Mouse (Mus musculus): ENCODE measurements around the gene Stard13.

Stard13 gene

DNA sequence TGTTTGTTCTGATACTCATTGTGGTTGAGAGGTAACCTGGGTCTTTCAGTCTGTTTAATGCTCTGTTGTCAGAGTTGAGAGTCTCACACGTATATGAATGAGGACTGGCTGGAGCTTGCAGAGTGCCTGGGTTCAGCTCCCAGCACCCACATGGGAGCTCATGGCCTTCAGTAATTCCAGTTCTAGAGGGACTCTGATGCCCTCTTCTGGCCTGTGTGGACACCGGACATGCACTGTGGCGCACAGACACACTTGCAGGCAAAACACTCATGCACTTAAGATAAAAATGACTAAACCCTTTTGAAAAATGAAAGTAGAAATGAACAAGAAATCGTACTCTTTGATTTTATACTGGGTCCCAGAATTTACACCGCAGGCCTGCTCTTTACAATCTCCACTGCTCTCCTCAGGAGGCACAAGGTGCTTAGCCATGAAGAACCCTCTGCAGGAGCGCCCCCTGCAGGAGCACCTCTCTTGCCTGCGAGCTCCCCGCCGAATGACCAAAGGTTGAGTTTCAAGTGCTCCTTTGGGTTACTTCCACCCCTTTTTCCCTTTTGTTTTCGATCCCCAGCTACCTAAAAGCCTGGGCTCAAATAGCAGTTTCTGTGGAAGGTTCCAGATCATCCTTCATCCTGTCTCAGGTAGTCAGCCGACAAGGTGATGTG is 178.1 kb downstream of the Stard13 start:
- DNase-seq, result no peak

DNA sequence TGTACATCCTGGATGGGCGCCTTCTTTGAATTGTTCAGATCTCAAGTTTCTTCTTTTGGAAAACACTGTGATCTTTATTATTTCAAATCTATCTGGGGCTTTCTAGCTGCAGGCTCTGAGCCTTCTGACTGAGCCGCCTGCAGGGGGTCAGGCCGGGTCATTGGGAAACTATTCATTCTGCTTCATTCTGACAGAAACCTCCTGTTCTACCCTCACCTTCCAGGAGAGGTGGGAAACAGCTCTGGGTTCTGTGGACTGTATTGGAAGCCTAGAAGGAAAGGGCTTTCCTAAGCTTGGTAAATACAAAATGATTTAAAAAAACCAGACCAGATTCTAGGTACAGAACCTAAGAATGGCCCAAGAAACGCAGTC is 178.9 kb downstream of the Stard13 start:
- no peak for DNase-seq

DNA sequence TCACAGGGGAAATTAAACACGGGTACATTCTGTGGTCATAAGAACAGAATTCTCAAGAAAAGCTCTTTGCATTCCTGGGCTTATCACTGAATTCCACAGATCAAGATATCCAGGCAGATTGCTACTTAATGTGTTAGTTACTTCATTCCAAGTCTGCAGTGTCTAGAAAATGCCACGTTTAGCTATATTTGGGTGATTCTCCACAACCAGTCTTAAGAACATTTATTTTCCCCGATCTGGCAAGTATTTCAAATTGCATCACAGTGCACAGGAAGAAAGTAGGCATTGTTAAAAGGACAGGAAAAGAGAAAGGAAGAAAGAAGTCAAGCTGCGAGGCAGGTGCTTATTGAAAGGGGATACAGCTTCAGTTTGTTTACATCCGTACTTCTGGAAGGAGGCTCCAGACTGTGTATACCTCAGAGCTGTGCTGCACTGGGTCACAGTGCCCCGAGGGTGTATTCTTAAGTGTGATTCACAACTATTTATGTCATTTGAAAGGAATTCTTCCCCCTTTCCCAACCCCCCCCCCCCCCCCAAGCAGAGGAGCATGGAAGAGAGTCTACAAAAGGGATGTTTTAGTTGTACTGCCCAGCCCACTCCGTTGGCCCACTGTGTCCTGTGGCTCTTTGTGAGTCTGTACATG is 179.4 kb downstream of the Stard13 start:
- no peak for DNase-seq

DNA sequence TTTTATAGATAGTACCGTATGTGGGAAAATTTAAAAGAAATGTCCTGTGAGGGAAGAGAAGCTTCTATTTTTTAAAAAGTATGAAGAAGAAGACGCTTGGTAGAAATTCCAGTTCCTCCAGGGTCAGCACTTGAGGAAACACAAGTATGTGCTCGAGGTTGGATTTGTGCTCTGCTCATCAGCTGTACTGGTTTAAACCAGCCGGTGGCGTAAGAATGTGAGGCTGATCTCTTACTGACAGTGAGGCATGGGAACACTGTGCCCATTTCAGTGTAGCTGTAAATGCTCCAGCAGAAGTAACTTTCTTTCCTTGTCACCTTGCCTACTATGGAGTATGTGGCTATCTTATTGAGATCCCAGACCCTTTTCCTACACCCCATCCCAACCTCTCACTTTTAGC is 180.4 kb downstream of the Stard13 start:
- DNase-seq, result no peak

DNA sequence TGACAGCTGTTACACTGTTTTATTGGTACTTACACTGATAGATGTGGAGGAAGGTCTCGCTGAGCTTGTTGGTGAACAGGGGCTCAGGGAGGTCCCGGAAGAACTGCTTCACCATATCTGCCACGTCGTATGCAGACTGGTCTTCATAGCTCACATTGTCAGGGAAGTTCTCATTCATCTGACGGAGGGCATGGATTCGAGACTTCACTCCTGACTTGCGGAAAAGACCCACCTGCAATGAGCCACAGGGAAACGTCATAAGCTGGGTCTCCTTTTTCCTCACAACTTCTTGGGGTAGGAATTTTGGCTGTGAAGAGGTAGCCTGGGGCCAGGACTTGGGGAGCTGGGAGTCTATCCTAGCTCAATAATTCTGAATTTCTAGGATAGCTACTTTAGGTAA is 181.3 kb downstream of the Stard13 start:
- DNase-seq, result no peak

DNA sequence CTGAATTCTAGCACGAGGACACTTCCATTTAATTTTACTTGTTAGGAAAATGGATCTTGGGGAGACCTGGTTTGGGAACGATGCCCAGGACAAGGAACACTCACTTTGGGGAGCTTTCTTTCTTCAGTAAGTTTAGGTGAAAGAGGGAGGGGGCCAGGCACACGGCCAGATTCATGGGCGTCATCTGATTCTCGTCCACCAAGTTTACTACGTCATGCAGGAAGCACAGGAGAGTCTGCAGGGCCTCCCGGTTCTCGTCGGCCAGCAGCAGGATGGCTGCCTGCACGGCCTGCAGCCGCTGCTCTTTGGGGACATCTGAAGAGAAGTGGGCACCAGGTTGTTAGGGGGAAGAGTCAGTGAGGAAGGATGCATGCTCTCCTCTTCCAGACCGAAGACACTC is 186.1 kb downstream of the Stard13 start:
- DNase-seq, result no peak

DNA sequence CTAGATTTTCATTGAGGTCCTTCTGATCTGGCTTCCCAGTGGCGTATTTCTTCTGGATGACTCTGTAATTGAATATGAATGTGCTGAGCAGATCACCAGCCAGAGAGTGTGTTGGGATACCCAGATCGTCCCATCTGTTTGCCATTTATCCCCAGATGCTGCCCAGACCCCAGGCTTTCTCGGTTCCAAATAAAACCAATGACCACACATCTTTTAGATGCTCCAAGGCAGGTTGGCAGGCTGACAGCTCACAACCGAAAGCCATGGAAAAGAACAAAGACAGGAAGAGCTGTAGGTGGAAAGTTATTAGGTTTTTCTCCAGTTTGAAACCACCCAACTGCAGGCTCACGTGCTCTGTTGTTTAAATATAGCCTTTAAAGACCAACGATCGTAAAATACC is 186.7 kb downstream of the Stard13 start:
- no peak for DNase-seq

DNA sequence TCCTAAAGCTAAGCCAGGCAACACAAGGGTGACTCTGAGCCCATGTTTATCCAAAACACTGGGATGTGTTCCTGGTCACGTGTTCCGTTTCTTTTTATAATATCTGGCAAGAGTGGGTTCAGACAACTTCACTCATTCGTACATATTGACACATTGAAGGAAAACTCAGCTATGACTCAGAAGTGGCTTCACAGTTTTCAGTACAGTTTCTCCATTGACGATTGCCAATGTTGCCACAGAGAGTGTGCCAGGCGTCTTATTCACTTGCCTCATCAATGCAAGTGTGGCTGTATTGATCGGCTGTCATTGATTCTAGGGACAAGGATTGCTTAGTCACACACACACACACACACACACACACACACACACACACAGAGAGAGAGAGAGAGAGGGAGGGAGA is 187.5 kb downstream of the Stard13 start:
- no peak for DNase-seq

DNA sequence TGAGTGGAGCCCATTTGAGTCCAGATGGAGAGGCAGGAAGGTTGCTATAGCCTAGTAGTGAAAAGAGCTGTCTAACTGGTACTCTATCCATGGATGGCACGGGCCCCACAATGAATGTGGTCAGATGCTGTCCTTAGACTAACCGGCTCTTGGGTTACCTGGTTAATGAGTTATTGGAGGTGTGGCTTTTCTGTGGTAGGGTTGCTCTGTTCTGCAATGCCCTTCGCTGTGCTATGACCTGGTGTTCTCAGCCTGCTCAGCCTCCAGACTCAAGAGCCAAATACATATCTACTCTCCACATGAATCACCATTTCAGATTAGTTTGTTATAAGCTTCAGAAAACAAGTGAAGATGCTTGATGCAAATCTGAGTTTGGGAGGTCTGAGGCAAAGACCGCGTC is 190.7 kb downstream of the Stard13 start:
- DNase-seq, result peak; percentile 74

DNA sequence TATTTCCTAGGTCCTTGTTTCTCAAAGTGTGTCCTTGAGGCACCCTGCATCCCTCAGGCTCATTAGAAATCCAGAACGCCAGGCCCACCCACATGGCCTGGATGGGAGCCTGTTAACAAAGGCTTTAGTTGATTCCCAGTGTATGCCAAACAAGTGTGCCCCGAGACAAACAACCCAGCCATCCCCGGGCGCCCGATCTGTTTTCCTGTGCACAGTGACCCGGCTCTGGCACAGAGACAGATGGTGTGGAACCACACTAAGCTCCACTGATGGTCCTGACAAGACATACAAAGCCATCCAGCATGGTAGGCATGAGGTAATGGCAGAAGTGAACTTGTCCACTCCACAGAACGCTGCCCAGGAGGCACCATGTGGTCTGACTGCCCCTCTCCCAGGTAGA is 195.8 kb downstream of the Stard13 start:
- no peak for DNase-seq

DNA sequence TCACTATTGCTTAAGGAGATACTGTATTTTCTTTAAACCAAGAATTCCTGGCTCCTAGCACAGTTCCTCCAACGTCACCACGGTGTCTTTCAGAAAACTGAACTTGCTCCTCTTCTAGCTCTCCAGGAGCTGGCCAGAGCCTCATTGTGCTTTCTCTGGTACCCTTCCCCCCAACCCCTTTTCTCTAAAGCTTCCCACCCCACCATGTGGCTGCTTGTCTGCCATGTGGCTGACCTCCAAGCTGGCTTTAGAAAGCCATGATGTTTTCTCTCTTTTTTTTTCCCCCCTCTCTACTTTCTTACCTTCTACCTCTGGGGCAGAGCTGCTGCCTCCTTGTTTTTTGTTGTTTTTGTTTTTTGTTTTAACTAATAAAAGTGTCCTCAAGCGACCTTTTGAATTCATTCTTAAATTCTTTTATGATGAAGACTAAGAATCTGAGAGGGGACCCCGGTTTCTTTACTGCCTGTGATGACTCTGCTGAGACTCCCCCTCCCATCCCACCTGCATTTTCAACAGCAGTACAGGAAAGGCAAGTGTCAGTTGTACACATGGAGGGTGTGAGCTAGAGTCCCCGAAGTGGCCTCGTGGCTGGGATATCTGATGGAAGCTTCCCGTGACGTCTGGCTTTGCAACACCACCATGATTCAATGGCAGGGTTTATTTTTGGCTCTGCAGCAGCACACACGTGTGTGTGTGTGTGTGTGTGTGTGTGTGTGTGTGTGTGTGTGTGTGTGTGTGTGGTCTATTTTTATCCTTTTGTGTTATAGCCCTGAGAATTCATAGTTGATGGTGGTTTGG is 198.7 kb downstream of the Stard13 start:
- no peak for DNase-seq

DNA sequence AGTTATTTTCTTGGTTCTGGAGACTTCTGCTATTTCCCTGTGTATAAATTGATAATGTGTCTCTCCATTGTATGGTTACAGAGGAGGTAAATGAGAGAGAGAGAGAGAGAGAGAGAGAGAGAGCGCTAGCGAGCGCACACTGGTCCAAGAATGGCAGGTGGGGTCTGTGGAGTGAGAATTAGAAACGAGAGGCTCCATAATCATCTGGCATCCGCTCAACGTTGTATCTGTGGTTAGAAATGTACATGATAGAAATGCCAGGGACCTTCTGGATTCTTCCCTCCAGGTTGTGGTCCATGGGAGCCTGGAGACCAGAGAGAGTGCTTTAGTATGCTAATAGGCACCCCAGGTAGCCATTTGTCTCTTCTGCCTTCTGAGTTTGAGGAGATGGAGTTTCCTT is 204.7 kb downstream of the Stard13 start:
- DNase-seq, result no peak

DNA sequence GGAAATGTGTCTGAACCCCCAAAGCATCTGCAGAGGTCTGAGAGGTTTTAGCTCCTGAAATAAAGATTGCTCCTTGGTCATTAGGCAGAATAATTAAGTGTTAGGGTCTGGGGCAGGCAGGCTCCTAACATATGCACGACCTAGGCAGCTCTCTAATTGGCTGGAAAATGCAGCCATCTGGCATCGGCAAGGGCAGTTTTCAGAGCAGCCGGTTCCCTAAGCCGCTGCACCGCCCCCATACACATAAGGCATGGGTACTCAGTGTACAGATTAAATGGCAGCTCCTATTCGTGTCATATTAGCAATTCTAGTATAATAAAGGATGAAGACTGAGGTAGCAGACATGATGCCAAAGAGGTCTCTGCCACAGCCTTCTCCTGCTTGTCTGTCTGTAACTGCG is 206.5 kb downstream of the Stard13 start:
- no peak for DNase-seq

DNA sequence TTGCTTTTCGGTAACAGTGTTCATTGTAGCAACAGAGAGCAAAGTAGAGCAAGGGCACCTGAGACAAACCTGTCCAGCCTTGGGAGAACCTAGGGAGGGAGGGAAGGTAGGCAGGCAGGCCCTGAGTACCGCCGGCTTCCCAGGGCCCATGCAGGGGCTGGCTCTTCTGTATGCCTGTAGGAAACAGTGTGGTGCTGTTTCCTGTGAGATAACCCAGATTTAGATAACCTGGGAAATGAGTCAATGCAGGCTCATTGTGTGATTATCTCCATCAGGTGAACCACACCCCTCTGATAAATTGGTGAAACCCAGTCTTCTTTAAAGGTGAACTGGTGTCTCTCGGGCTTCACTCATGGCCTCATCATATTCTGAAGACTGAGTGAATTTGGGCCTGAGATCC is 207.6 kb downstream of the Stard13 start:
- DNase-seq, result no peak

DNA sequence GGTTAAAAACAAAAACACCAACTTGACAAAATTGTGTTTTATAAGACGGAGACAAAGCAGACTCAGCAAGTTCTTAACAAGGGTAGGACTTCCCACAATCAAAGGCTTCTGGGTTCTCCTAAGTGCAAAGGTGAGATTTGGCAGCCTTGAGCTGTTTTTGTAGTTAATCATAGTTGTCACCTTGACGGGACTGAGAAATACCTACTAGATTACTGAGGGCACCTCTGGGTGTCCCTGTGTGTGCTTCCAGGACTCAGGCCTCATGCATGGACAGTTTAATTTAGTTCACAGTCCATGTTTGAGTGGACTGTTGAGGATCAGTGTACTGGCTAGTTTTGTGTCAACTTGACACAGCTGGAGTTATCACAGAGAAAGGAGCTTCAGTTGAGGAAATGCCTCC is 209.2 kb downstream of the Stard13 start:
- peak; percentile 44 for DNase-seq

DNA sequence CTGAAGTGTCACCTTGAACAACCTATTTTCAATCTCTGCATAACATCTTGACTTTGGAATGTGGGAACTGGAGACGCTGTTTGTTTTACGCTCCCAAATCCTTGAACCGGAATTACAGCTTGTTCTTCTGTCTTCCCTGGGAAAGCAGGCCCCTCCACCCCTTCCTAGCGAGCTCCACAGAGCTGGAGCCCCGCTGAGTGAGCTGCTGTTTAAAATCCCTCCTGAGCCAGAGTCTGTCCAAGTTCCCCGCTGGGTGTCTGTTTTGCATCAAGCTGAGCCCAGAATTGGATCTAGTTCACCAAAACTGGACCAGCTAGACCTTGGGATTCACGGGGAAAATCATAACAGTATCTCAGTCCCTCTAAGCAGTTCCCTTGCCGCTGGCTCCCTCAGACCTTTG is 210.2 kb downstream of the Stard13 start:
- DNase-seq, result no peak

DNA sequence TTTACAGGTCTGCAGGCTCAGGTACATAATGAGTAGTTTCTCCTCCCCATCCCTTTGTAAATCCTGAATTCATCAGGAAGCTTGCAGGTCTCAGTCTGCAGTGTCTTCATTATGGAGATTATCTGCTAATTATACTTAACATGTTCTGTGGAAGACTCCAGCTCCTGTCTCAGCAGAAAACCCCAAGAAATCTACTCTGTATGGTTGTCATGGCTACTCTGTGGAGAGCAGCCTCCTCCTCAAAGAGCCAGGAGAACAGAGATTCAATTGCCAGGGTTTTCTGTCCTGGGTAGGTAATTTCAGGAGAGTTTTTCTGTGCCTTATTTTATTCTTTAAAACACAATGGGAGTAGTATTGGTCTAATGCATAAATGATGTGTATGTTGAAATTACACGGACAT is 210.7 kb downstream of the Stard13 start:
- no peak for DNase-seq

DNA sequence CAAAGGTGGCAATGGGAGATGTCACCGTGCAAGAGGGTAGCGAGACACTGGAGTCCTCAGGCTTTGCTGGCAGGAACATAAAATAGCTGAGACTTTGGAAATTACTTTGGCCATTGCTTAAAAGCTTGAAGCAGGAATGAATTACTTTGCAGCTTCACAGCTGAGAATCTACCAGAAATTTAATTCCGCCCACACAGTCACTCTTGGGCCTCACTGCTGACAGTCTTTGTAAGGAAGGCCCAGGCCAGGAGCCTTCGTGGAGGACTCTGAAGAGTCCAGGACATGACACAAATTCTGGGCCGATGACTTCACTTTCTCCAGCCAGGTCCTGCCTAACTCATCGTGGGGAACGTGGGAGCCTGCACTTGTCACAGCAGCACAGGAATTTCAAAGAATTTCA is 211.6 kb downstream of the Stard13 start:
- no peak for DNase-seq

DNA sequence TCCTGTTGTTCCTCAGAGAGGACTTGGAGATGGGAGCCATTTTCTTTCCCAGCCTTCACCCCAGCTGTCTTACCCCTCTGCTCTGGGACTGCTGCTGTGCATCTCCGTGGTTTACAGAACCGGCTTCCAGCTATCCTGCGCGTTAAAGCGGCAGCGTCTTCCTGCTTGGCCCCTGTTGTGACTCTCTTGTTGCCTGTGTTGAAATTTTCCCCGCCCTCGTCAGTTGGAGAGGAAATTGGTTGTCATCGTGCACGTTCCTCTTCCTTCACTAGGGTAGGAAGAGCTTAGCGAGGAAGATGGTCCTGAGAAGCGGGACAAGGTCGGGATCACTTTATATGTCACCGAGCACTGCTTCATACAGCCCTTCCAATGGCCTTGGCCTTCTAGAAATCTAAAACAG is 212.8 kb downstream of the Stard13 start:
- no peak for DNase-seq

DNA sequence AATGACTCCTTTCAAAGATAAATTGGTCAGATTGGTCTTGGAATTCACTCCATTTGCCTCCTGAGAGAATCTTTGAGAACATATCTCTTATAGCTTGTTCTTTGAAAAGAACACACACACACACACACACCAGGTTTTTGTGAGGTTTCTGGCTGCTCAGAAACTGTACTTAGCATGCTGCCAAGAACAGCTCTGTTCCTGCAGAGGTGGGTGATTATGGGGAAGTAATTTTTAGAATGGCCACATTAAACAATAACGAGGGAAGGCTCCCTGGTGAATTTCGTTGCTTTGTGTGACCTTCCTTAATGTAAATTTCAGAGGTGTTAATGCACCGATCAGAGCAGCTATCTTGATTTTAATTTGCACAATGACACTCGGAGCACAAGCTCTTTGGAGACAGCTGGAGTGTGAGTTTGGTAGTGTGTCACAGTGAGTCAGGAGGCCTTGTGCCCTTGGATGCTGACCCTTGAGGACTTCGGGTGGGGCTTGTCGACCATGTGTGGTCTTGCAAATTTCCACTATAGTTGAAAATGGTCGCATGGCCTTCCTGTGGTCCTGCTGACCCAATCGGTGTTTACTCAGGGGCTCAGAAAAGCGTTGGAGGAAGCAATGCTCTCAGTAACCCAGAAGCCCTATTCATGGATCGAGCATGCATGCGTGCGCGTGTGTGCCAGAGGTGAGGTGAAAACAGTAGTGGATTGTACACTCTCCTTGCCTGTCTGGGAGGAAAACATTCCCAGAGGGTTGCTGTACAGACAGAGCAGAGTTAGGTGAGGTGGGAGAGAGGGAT is 213.4 kb downstream of the Stard13 start:
- DNase-seq, result no peak

DNA sequence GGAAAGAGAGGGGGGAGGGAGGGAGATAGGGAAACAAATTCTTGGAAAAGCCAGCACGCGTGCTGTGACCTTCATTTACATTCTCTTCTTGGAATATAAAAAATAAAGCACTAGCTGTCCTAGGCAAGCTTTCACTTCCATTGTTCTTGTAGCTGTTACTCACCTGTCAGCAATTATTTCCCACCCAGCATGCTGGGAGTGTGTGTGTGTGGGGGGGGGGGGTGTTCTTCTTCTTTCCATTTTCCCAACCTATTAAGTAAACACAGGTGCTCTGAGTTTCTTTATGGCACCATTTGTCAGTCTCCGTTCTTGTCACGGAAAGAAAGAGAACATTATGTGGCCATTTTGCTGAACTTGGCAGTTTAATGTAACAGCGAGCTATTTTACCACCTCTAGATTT is 214.7 kb downstream of the Stard13 start:
- no peak for DNase-seq

DNA sequence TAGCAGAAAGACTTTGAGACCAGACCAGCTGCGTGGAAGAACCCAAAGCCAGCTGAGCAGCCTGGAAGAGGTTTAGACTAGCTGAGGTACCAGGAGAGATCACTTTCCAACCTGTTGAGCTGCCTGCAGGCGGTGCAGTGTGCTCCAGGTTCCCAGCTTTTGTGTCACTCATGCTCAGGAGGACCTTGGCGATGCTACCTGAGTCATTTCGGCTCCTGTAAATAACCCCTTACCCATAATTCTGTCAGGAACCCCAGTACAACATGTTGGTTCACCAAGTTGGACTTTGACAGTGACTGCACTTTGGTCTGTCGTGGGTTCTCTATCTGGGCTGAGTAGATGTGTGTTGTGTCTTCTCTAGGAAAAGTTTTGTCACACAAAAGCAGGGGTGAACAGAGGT is 215.2 kb downstream of the Stard13 start:
- no peak for DNase-seq

DNA sequence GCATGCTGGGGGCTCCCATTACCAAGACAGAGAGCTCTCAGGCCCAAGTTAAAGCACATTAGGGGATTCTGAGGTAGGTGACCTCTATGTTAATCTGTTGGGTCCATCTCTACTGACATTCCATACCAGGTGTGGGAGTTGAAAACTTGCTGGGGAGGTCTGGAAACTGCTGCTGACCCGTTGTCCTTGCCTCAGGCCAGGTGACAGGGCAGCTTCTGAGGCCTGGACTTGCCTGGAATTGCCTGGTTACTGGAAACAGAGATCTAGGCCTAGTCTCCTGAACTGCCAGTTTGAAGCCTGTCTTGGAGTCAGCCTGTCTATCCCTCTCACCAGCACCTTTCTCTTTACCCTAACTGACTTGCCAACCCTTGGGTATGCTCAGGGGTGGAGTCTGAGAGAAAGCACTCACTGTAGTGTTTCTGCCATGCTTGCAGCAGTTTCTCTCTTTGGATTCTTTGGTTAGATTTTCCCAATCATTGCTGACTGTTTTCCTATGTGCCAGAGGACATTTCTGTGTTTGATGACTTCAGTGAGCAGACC is 229.3 kb downstream of the Stard13 start:
- peak; percentile 53 for DNase-seq
